Mouse (Mus musculus) cerebellum, adult 2 months (tissue): ENCODE data around the gene Mog.

Source experiments
- CTCF ChIP-seq: fragments of 200-500 bp; IDR thresholded peaks from 2 replicates; pipeline ENCODE4 v1.5.1; 2011; ENCODE audit warnings: low read depth, mild to moderate bottlenecking, control low read depth, low read length, moderate library complexity, borderline replicate concordance; ENCODE audit not compliant: insufficient read depth
- POLR2A ChIP-seq: fragments of 200-500 bp; IDR thresholded peaks from 2 replicates; pipeline ENCODE4 v1.6.1; 2011; ENCODE audit warnings: low read length, control low read depth, borderline replicate concordance; ENCODE audit not compliant: insufficient read depth

GRCm38 (mm10) chr17:37067861-37068260 lies 44.7 kb upstream of the Mog start:
- TF ChIP-seq CTCF (no peak), POLR2A (no peak)
